Comparison of ENCODE assay signal across 41 mouse cellular contexts in genomic region chr4:101071570-101071969, GRCm38 (mm10). TPM values are rescaled to one million over a fixed set of nuclear protein-coding genes. Genes with fewer than 3 reads are reported as not detected.
"Had no signal": no experiment of that assay in that cellular context is flagged by ENCODE, and none has a peak within 500 bp of the region (broad histone marks: within the 10 kb centered on the region; RNA-seq: fewer than 3 reads in every experiment).

No protein-coding gene starts in this region.

- DNase-seq: gastrocnemius, adult 2 months; gastrocnemius, postnatal 10 days; gastrocnemius, postnatal 25 days; heart, adult 18-20 months; heart, postnatal 10 days; heart, postnatal 4 days; kidney, adult 11 months; kidney, adult 2 months; kidney, adult 9 months; kidney, postnatal 14 days; kidney, postnatal 36 days; layer of hippocampus, adult 9-11 months; liver; liver, embryonic 13.5 days had no signal

- H3K9me3 ChIP-seq: heart, embryonic 10.5 days; heart, embryonic 12.5 days; hindbrain, embryonic 10.5 days; hindbrain, embryonic 12.5 days; kidney, embryonic 15.5 days; limb, embryonic 10.5 days; limb, embryonic 12.5 days; liver, embryonic 13.5 days had no signal

- H3K27ac ChIP-seq: gastrocnemius, adult 2 months; heart, embryonic 10.5 days; hindbrain, embryonic 10.5 days; hindbrain, embryonic 12.5 days; hindbrain, embryonic 14.5 days; kidney, embryonic 15.5 days; kidney, postnatal 0 days; left cerebral cortex, adult 2 months; limb, embryonic 10.5 days; limb, embryonic 12.5 days; liver, embryonic 13.5 days had no signal

- H3K4me1 ChIP-seq: heart, embryonic 12.5 days had no signal

- H3K9ac ChIP-seq: heart, embryonic 12.5 days; hindbrain, embryonic 12.5 days; hindbrain, embryonic 14.5 days; kidney, embryonic 15.5 days; limb, embryonic 12.5 days; liver, embryonic 13.5 days had no signal

- ATAC-seq: hindbrain, embryonic 16.5 days; intestine, embryonic 16.5 days had no signal

- H3K4me2 ChIP-seq: heart, embryonic 12.5 days; hindbrain, embryonic 12.5 days; hindbrain, embryonic 14.5 days; kidney, embryonic 15.5 days; liver, embryonic 11.5 days; liver, embryonic 13.5 days had no signal

- H3K27me3 ChIP-seq: limb, embryonic 12.5 days had no signal

- H3K36me3 ChIP-seq: heart, embryonic 10.5 days; heart, embryonic 12.5 days; hindbrain, embryonic 10.5 days; hindbrain, embryonic 12.5 days; kidney, embryonic 15.5 days; limb, embryonic 10.5 days; limb, embryonic 12.5 days; liver, embryonic 13.5 days had no signal

- H3K4me3 ChIP-seq: gastrocnemius, adult 2 months; heart, embryonic 10.5 days; heart, embryonic 12.5 days; hindbrain, embryonic 10.5 days; hindbrain, embryonic 12.5 days; kidney, embryonic 15.5 days; left cerebral cortex, adult 2 months; limb, embryonic 10.5 days; limb, embryonic 12.5 days; liver, embryonic 13.5 days had no signal

RNA-seq across cellular contexts. Expression of gene Gm10577, which starts 51.1 kb away (rescaled TPM):
- total RNA-seq: gastrocnemius, adult 2 months; gastrocnemius, postnatal 10 days; gastrocnemius, postnatal 25 days; gastrocnemius, postnatal 4 days; granulocyte monocyte progenitor cell, adult 5-6 weeks; heart, adult 18-20 months; heart, adult 8-10 months; heart, postnatal 10 days; heart, postnatal 25 days; heart, postnatal 4 days; layer of hippocampus, adult 18-20 months; layer of hippocampus, adult 8-10 months; layer of hippocampus, postnatal 14 days; left cerebral cortex, adult 2 months; left cerebral cortex, postnatal 14 days; left cerebral cortex, postnatal 36 days had no signal
- polyA plus RNA-seq: heart, embryonic 10.5 days; heart, embryonic 12.5 days; heart, embryonic 14.5 days; heart, embryonic 16.5 days; hindbrain, embryonic 10.5 days; hindbrain, embryonic 12.5 days; hindbrain, embryonic 14.5 days; hindbrain, embryonic 16.5 days; intestine, embryonic 14.5 days; intestine, embryonic 16.5 days; kidney, adult 2 months; kidney, embryonic 15.5 days; kidney, postnatal 0 days; large intestine, adult 2 months; limb, embryonic 10.5 days; limb, embryonic 12.5 days; limb, embryonic 14.5 days; liver, embryonic 11.5 days; liver, embryonic 13.5 days had no signal
